Mouse (Mus musculus): ENCODE results near the gene Adap1.

DNA sequence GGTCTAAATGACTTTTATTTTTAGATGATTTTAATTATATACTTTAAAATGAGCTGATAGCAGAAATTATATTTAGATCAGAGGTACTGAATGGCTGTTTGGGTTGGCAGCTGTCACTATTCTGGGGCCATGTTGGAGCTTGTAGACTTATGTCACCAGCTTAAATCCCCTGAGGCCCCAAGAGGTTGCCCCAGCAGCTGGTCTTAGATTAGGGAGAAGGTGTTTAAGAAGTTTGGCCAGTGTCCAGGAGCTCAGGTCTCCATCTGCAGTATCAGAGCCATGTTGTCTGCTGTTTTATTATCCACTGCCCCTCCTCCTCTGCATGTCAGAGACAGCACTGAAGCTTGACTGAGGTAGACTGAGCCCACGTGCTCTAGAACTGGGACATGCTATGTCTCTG is 82.0 kb downstream of the Adap1 start:
- no peak for TF ChIP-seq EP300 (IDR thresholded peaks at IDR 0.05; ENCODE audit: low read depth)
- no peak for TF ChIP-seq CTCF (IDR thresholded peaks at IDR 0.05; ENCODE audit: low read depth)
